Mouse (Mus musculus) bone marrow, adult 2 months (tissue): ENCODE measurements around the gene Ebpl.

Experiments
- CTCF ChIP-seq: fragments of 200-500 bp; IDR thresholded peaks from 2 replicates; pipeline ENCODE4 v1.5.1; 2011; ENCODE audit warnings: low read length, control low read depth; ENCODE audit not compliant: control insufficient read depth, insufficient read depth
- POLR2A ChIP-seq: fragments of 200-500 bp; IDR thresholded peaks from 2 replicates; pipeline ENCODE4 v1.6.1; 2011; ENCODE audit warnings: low read depth, mild to moderate bottlenecking, control low read depth, low read length, borderline replicate concordance; ENCODE audit not compliant: control insufficient read depth

GRCm38 (mm10) chr14:61330591-61330990 is 29.6 kb downstream of the Ebpl start:
- no peak for TF ChIP-seq CTCF
- TF ChIP-seq POLR2A = no peak
